Mouse (Mus musculus) adrenal gland, adult 8-10 months (tissue): ENCODE measurements at regions not wholly inside any gene's neighbourhood (a gene's known extent, or its start where the extent isn't known, plus 50 kb on each side); places are given as distances from the start of the nearest gene placed in this dataset.

ENCODE experiments used
- DNase-seq: peaks from one replicate; pipeline ENCODE4 v3.0.0; 2022

- DNase-seq = no peak
Measured at GRCm38 (mm10) chr13:97514421-97515066, 245.9 kb downstream of the Gm10260 start.

DNA sequence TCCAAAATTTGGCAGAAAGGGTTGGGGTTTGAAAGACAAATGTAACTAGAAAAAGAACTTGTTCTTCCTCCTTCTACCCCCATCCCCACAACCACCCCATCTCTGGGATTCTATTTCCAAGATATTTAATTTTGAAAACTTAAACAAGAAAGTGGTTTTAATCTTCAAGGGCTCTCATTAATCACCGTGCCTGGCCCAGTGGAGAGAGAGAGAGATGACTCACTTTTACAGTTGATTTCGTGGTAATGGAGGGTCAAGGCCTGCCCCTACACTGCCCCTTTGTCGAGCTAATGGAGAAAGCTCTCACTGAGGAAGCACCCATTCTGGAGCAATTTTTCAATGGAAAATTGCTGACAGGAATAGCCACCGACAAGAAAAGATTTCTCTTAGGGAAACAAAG is 247.9 kb downstream of the Gm10260 start:
- peak; percentile 79 for DNase-seq

- DNase-seq = no peak
Measured at GRCm38 (mm10) chr13:97510431-97511261, 249.8 kb downstream of the Gm10260 start.

- no peak for DNase-seq
Measured at GRCm38 (mm10) chr13:97504949-97505348, 255.5 kb downstream of the Gm10260 start.

DNA sequence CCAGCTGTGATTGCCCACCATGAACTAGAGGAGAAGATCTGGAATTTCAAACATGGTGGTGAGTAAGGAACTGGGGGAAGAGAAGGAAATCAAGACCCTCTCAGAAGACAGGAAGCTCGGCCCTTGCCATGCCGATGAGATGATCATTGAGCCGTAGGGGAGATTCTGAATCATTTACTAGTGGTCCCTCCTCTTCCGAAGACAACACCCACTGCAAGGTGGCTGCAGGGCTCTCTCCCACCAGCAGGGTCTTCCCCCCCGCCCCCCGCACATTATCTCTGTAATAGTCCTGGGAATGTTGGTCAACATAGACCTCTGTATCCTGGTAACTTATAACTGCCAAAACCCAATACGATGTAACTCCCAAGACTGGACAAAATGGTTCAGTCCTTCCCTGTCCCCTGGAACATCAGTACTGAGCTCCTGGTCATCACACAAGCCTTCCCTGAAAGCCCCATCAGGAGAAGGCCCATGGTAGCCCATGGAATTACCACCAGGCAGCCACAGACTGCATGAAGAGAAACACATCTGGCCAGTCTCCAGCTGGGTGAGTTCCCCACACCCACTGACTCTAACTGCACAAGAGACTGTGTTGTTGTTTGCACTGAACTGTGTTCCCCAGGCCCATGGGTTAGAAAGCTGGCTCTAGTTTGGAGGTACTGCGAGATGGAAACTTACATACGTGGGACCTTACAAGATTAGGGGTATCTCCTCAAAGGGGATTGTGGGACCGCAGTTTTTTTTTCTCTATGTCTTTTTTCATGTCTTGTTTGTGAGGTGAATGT is 256.3 kb downstream of the Gm10260 start:
- DNase-seq = no peak

DNA sequence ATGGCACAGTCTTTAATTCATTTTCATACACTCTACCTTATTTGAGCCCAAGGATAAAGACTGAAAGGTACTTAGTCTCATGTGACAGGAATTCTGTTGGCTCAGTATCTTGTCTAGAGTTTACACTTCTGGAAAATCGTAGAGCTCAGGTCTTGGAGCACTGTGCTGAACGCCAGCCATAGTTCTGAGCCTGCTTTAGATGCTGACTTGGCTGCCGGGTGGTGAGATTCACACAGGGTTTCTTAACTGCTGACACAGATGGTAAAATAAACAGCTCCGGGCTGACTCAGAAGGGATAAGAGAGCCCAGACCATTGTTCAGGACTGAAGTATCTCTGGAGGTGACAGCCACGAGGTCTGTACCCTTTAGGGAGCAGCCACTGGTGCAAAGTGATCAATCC is 257.0 kb downstream of the Gm10260 start:
- no peak for DNase-seq

GRCm38 (mm10) chr13:97500155-97500554 is 259.2 kb downstream of the Enc1 start:
- no peak for DNase-seq

DNA sequence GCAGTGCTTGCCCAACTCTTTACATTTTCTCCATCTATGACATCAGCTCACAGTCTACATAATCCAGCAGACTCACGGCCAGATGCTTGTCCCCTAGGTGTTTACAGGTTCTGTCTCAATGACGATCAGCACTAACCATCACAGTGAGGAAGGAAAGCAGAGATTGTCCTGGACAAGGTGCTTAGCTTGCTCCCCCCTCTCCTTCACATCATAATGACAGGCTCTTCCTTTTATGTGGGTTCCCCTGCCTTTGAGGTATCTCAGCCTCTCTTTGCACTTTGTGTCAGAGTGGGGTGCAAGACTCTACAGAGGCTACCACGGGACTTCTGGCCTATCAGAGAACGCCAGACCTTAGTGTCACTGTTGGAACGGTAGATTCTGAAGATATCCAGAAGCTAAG is 258.1 kb downstream of the Enc1 start:
- DNase-seq = no peak

DNA sequence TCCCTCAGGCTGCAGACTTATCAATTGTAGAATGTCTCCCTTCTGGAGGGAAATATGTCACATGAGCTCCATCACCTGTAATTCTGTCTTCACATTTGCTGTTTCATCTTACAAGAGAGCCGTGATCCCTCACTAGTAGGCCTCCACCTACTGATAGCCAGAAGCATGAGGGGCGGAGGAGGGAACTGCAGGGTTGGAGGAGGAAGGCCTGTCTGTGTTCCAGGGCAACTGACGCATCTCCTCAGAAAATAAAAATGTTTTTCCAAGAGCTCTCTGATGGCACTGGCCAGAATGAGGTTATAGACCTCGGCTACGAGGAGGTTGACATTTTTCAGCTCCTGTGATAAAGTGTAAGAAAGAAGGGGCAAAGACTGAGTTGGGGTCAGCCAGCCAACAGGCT is 257.0 kb downstream of the Enc1 start:
- no peak for DNase-seq

DNA sequence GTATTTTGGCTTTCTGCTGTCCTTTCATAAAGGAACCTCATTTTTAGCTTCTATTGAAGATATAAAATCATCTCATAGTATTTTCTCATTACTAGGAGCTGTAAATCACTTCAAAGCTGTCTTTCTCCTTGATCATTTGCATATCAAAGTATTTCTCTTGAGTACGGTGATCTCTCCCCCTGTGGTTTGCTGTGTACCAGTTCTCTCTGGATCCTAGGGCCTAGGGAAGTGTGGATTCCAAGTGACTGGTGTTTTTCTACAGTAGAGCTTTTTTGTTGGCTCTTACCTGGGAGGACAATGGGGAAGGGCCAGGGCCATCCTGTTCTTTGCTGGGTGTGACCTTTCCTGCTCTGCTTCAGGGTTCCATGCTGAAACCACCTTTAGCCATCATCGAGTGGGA is 253.9 kb downstream of the Enc1 start:
- no peak for DNase-seq

- no peak for DNase-seq
Measured at GRCm38 (mm10) chr13:97493836-97494235, 252.9 kb downstream of the Enc1 start.

DNA sequence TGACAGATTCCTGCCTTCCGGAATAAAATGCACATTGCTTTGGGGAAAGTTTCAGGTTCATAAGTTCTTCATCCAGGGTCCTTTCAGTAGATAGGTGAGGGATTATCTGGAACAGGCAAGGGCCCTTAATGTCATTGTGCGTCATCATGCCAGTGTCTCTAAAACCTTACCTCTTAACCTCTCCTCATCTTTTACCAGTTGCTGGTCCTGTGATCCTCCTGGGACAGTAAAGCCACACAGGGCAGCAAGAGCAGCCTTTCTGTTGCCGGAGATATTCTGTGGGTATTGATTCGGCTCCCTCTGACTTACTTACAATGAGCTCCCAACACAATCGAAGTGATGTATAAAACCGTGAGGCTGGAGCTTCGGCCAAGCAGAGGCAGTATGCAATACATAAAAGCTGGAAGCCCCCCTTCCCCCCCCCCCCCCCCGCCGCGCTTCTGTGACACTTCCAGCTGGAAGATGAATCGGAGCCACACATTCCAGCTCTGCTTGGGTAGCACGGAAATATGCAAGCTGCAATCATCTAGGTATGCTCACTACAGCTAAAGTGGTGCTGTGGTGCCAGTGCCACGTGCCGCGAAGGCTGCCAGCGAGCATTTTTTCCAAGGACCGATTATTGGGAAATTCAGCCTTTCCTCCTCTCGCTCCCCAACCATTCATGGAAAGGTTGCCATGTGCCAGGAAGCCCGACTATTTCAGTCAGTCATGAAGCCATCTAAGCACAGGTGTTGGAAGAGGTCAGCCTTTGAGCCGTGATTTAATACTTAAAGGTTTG is 252.2 kb downstream of the Enc1 start:
- DNase-seq = no peak

- no peak for DNase-seq
Measured at GRCm38 (mm10) chr13:97491865-97492847, 251.3 kb downstream of the Enc1 start.

GRCm38 (mm10) chr13:97490131-97490530 is 249.2 kb downstream of the Enc1 start:
- no peak for DNase-seq

DNA sequence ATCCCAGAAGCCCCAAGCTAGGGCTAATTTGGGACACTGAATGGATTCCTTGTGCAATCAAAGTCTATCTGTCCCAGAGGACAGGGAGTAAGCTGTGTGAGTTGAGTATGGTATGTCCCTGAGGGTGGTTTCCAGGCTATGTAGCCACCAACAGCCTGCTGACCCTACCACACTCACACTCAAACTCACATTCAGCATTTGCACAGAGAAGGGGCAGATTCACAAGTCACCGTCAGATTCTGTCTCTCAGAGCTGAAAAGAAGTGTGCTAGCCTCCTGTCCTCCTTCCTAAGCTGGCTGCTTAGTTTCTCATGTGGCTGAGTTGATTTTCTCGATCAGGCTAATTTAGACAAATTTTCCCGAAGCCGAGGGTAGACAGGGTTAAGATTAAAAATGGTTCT is 248.8 kb downstream of the Enc1 start:
- DNase-seq = no peak

DNA sequence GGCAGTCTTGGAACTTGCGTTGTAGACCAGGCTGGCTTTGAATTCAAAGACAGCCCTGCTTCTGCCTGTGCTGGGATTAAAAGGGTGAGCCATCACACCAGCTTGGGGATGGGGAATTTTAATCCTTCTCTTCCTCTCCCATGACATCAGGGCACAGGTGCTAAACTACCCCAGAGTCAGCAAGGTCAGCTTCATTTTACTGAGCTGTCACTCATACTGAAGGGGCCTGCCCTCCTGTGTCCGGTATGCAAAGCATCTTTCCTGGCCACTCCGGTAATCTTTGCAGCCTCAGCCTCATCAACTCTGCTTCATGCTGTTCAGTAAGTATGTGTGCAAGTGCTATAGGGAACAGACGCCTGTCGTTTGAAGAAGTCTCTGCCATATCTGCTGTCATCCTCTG is 248.1 kb downstream of the Enc1 start:
- no peak for DNase-seq

DNA sequence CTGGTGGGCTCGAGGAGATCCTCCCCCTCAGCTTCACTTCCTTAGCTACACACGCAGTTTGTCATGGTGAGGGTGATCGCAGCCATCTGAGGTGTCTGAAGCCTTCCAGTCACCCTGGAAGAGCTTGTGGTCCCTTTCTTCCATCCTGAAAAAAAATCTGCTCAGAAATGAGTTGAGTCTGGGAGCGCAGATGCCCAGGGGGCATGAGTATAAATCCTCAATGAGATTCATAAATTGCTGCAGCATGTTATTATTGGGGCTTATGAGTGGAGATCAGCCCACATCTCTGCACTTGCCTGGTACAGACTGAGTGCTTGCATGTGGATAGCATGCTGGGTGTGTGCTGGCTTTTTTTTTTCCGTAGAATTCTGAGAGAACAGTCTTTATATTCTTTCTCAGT is 247.6 kb downstream of the Enc1 start:
- DNase-seq = no peak

- no peak for DNase-seq
Measured at GRCm38 (mm10) chr13:97487746-97488473, 247.0 kb downstream of the Enc1 start.

GRCm38 (mm10) chr13:97486490-97486889 is 245.6 kb downstream of the Enc1 start:
- DNase-seq = no peak

DNA sequence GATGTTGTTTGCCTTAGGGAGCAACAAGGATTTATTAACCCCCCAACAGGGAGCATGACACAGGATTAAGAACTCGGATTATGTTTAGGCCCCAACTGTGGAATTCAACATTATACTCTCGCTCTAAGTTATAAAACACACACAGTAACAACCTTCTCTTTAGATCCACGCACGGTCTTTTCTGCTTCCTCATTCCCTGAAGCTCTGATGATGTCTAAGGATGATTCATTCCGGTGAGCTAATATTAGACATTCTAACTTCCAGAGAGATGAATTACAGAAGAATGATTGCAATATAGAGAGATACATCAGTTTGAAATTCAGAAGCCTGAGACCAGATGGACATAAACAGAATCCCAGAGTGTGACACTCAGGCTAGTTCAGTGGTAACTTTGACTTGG is 245.0 kb downstream of the Enc1 start:
- no peak for DNase-seq
